Mouse (Mus musculus): ENCODE data around the gene Mrpl48.

DNA sequence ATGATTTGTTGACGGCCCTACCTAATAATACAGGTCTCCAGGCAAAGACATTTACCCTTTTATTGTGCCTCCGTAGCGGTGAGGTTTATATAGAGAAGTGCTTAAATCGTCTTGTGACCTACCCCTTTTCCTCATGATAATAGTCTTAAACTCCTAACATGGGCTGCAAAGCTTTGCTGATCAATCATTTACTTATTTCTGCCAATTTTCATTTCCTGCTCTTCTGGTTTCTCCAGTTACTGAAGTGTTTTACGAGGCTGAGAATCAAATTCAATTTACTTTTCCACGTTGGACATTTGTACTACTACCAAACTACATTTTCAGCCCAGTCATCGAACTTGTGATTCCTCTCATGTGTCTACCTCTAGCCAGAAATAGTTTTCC lies 70.6 kb downstream of the Mrpl48 start:
- TF ChIP-seq CTCF (IDR thresholded peaks at IDR 0.05; ENCODE audit: low read depth, low read length) (no peak), POLR2A (IDR thresholded peaks at IDR 0.05; ENCODE audit: borderline replicate concordance, low read depth, low read length) (no peak)

Data from bone marrow macrophage, adult 2 months (primary cell).